Mouse (Mus musculus): ENCODE results near the gene Eid3.

Eid3 gene

GRCm38 (mm10) chr10:82863106-82863680 lies 3.2 kb upstream of the Eid3 start:
- DNase-seq: no peak

GRCm38 (mm10) chr10:82863827-82864226 lies 2.6 kb upstream of the Eid3 start:
- DNase-seq: peak; percentile 64

GRCm38 (mm10) chr10:82866832-82867231 lies 406 bp downstream of the Eid3 start:
- DNase-seq: no peak

DNA sequence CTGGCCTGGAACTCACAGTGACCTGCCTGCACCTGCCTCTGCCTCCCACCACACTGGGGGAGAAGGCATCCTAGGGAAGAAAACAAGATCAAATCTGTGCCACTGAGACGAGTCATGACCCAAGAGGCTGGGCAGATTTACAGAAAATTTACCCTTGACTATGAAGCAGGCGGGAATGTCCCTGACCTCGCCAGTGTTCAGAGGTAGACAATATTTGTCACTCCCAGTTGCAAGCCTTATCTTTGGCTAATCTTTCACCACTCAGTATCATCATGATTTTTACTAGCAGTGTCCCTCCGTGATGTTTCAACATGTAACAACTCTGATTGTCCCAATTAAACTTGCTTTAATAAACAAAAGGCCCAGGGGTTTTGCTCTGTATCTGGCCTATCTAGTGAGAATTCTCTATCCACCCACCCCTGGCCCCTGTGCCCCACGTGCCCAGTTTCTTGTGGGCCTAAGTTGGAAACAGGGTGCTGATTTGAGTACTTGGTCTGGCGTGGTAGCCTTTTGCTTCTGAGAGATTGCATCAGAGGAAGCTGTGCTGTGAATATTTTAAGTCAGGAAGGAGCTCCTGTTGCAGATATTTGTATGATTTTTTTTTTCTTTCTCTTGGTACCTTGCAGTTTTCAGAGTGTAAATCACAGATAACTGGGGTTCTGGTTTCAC lies 2.1 kb downstream of the Eid3 start:
- DNase-seq: no peak

DNA sequence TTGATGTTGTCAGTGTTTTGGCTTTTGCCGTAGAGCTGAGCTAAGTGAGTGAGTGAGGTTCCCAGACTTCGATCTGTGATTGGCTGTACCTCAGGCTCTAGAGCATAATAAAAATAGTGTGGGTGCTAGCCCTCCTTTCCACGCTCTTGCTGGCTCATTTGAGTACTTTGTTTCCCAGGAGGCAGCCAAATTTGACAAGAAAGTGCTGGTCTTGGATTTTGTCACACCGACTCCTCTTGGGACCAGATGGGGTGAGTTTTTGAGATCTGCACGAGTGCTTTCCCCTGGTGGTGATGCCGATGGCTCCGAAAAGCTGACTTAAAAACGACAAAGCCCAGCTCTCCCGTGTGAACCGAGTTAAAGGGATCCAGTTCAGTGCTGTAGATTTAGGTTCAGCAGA lies 9.0 kb downstream of the Eid3 start:
- no peak for DNase-seq

DNA sequence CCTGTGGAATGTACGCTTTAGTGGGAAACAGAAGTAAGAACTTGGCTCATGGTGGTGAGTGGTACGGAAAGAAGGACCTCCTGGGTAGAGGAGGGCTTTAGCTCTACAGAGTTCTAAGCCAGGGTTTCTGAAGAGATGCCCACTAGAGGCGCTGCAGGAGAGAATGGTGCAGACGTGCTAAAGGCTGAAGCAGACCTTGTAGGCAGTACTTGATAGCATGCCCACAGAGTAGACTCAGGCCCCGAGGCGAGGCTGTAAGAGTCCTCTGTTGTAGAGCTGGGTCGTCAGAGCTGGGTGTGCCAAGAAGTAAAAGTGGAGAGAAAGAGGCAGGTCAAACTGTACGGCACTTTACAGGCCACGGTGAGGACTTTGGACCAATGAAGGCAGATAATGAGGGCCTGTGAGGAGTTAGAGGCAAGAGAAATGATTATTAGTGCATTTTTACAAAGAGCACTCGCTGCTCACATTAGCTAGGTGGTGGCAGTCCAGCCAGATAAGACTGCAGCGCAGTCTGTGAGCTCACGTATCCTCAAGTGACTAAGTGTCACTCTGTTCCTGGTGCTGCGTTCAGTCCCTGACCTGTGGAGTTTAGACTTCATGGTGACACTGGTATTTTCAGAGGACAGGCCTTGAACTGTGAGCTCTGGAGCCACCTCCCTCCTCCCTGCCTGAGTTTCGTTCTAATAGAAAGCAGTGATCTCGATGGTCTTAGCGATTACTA lies 9.8 kb downstream of the Eid3 start:
- DNase-seq: peak; percentile 69

GRCm38 (mm10) chr10:82887354-82887753 lies 20.9 kb downstream of the Eid3 start:
- DNase-seq: no peak

DNA sequence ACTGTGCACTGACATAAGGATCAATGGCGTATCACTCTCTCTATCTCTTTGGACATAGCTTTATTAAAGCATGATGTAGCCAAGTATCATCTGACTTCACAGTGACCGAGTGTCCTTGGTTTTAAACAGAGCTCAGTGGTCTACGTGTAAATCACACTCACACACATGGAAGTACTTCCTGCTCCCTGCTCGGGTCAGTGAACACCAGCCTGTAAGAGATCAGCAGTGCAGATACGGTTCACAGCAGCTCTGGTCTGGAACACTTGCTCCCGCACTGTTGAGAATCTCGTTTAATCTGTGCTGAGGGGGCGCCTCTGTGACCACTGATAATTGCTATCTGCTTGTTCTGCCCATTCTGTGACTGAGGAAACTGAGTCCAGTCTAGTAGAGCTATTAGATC lies 22.1 kb downstream of the Eid3 start:
- no peak for DNase-seq

- DNase-seq: no peak
Measured at GRCm38 (mm10) chr10:82889447-82889973, 23.1 kb downstream of the Eid3 start.

GRCm38 (mm10) chr10:82890936-82891335 lies 24.5 kb downstream of the Eid3 start:
- DNase-seq: peak; percentile 30

- no peak for DNase-seq
Measured at GRCm38 (mm10) chr10:82891427-82891826, 25.0 kb downstream of the Eid3 start.

DNA sequence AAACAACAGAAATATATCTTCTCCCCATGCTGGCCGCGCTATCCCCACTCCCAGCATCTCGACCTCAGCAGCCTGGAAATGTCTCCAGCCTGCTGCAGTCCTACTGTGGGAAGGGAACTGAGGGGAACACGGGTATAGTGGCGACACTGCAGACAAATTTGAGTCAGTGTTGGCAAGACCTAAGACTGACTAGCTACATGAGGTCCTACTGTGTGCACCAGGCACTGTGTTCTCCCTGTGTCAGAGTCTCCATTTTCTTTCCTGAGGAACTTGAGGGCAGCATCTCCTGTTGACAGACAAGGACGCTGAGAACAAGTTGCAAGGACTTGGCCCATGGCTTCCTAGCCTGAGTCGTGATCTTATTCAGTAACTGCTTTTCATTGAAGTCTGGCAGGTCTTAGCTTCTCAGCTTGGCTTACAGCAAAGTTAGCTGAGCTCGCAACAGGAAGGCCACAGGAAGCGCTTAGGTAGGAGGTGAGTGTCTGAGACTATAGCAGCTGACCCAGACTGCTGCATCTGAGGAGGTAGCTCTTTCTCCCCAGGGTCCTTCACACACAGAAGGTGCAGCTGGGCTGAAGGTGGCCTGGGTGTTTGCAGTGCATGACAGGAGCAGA lies 26.1 kb downstream of the Eid3 start:
- peak; percentile 15 for DNase-seq

DNA sequence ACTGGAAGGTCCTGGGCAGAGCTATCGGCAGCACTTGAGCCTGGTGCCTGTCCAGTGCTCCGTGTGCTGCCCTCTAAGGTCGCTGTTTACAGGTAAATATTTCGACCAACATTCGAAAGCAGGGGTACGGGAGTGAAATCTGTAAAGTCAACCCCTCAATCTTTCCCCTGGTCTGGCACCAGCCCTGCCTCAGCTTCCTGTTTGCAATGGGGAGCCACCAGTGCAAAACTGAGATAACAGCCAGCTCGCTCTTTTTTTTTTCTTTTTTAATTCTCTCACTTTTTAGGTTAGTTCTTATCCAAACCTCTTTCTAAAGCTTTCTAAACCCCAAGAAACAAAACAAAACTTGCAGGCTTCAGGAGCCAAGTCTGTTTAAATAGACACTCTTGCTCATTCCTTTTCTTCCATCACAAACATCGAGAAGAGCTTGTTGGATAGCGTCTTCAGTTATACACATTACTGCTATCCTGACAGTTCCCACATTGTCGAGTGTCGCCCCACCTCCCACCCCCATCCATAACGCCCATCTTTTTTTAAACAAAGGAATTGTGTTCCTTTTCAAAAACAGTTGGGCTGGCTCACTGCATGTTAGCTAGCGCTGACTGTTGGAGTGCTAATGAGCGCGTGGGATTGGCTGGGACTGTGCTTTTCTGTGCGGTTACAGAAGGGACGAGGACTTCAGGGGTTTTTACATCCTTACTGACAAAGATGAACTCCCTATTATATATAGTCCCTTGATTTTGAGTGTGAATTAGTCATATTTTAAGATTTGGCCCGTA lies 27.6 kb downstream of the Eid3 start:
- DNase-seq: no peak

- no peak for DNase-seq
Measured at GRCm38 (mm10) chr10:82897936-82898335, 31.5 kb downstream of the Eid3 start.

- no peak for DNase-seq
Measured at GRCm38 (mm10) chr10:82898893-82899292, 32.5 kb downstream of the Eid3 start.

DNA sequence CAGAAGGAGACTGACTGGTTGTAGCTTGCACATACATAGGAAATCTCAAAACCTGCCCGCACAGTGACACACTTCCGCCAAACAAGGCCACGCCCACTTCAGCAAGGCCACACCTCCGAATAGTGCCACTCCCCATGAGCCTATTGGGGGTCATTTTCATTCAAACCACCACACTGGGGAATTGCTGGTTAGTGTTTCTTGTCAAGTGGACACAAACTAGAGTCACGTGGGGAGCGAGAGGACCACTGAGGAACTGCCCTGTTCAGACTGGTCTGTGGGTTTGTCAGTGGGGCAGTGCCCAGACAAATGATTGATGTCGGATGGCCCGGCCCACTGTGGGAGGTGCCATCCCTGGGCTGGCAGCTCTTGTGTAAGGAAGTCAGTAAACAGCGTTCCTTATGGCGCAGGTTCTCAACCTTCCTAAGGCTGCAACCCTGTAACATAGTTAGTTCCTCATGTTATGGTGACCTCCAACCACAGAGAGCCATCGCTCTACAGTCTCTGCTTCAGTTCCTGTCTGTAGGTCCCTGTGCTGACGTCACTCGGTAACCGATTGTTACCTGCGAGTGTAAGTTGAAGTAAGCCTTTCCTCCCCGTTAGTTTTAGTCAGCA lies 33.5 kb downstream of the Eid3 start:
- DNase-seq: no peak

GRCm38 (mm10) chr10:82900546-82900945 lies 34.1 kb downstream of the Eid3 start:
- DNase-seq: no peak

DNA sequence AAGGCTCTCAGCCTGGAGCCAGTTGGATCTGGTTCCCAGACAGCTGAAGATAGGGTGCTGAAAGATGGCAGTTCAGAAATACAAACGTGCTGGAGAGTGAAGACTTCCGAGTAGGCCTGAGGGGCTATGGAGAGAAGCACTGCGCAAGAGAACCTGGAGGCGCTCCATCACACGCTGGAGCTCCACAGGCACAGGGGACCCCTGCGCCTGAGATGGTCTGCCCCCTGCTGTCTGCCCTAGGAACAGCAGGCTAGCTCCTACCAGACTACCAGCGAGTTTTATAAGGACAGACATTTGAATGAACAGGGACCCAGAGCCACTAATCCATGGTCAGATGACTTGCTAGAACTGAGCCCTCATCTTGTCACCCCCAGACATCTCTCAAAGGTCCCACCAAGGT lies 35.0 kb downstream of the Eid3 start:
- peak; percentile 92 for DNase-seq

- no peak for DNase-seq
Measured at GRCm38 (mm10) chr10:82908526-82908925, 42.1 kb downstream of the Eid3 start.

GRCm38 (mm10) chr10:82909382-82909781 lies 43.0 kb downstream of the Eid3 start:
- peak; percentile 70 for DNase-seq

DNA sequence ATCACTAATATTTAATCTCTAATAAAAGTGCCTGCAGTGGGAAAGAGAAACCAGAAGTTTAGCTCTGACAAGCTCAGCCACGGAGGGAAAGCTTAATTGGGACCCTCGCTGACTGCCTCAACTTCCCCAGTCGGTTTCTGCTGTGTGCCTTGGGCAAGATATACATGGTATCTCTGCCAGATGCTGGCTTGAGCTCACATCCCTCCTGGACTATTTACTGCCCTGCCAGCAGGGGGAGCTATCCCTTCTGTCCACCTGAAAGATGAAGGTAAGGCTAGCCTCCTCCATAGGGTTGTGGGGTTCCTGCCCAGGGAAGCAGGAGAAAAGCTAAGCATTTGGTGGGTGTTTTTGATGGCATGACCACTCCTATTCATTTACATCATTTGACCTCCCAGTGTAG lies 43.8 kb downstream of the Eid3 start:
- peak; percentile 52 for DNase-seq

DNA sequence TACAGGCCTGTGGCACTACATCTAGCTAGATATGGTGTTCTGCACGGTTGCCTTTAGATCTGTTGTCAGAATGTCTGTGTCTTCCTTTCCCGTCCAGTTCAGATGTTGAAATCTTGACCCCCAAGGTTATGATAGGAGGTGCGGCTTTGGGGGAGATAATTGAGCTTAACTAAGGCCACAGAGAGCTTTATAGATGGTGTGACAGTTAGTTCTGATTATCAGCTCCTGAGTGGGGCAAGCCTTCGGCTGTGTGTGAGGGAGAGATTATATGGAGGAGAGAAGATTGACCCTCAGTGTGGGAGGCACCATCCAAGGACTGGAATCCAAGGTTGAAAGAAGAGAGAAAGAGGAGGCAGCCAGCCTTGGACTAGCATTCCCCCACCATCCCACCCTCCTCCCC lies 46.8 kb downstream of the Eid3 start:
- no peak for DNase-seq

All from thymus, postnatal 14 days (tissue).